Mouse (Mus musculus): ENCODE results near the gene Smarcc1. TPM values are rescaled to one million over a fixed set of nuclear protein-coding genes. Genes with fewer than 3 reads are reported as not detected.

The Smarcc1 gene
- polyA plus RNA-seq, 1 experiment from 2014 or later = 190 TPM

DNA sequence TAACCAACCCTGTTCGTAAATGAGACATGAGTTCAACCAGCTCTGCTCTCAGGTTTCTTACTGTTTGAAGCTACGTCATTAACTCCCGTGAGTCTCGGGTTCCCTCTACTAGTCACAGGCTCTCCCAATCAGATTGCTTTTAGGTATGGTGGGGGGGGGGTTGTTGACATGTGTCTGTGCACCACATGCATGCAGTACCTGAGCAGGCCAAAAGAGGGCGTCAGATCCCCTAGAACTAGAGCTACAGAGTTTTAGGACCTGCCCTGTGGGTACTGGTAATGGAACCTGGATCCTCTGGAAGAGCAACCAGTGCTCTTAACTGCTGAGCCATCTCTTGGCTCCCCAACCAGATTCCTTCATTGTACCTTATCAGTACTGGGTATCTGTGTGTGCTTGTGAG is 158.4 kb downstream of the Smarcc1 start:
- Histone ChIP-seq H3K9ac (replicated peaks; ENCODE audit: low read length) (no peak overlapping the region), H3K4me3 (ENCODE audit: low read depth, low read length) (no peak overlapping the region), H3K36me3 (replicated peaks; ENCODE audit: control insufficient read depth, insufficient read depth, low read depth, low read length) (no peaks in the 10 kb centered on the region), H3K27me3 (ENCODE audit: control insufficient read depth, insufficient read depth, low read length) (no peaks in the 10 kb centered on the region), H3K27ac (replicated peaks; ENCODE audit: low read depth, low read length) (no peak overlapping the region), H3K4me2 (ENCODE audit: low read depth, low read length) (no peak overlapping the region), H3K9me3 (replicated peaks; ENCODE audit: control insufficient read depth, low read length) (no peaks in the 10 kb centered on the region), H3K4me1 (ENCODE audit: control insufficient read depth, insufficient read depth, low read length) (no peaks in the 10 kb centered on the region)
- 48% methylated on average over 5 of the region's 5 CpGs for WGBS
- no peak for ATAC-seq (replicated peaks; ENCODE audit: insufficient number of reproducible peaks, low FRiP score, low TSS enrichment, low read depth)
- peak; percentile 23 for DNase-seq (ENCODE audit: low spot score)

DNA sequence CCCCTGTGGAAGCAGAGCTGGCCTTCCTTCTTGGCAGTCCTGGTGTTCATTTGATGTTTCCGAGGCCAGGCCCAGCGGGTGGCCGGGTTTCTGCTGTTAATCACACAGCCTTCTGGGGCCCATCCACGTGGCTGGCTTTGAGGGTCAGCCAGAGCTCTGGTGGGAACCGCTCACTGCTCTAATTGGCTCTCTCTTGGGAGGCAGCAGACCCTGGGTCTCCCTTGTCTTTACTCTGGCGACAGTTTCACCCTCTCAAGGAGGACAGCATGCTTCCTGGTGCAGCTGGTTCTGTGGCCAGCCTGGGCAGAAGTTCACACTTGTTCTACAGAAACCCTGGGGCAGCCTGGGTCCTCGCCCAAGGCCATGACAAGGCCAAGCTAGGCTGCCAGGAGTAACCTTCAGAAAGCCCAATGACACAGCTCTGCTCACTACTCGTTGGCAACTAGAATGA is 159.9 kb downstream of the Smarcc1 start:
- DNase-seq (ENCODE audit: low spot score) (no peak), ATAC-seq (replicated peaks; ENCODE audit: insufficient number of reproducible peaks, low FRiP score, low TSS enrichment, low read depth) (no peak)
- Histone ChIP-seq H3K4me3 (ENCODE audit: low read depth, low read length) (no peak overlapping the region), H3K4me1 (ENCODE audit: control insufficient read depth, insufficient read depth, low read length) (no peaks in the 10 kb centered on the region), H3K27me3 (ENCODE audit: control insufficient read depth, insufficient read depth, low read length) (no peaks in the 10 kb centered on the region), H3K36me3 (replicated peaks; ENCODE audit: control insufficient read depth, insufficient read depth, low read depth, low read length) (no peaks in the 10 kb centered on the region), H3K27ac (replicated peaks; ENCODE audit: low read depth, low read length) (no peak overlapping the region), H3K4me2 (ENCODE audit: low read depth, low read length) (no peak overlapping the region), H3K9ac (replicated peaks; ENCODE audit: low read length) (no peak overlapping the region), H3K9me3 (replicated peaks; ENCODE audit: control insufficient read depth, low read length) (no peaks in the 10 kb centered on the region)
- WGBS = 56% methylated on average over 8 of the region's 8 CpGs

DNA sequence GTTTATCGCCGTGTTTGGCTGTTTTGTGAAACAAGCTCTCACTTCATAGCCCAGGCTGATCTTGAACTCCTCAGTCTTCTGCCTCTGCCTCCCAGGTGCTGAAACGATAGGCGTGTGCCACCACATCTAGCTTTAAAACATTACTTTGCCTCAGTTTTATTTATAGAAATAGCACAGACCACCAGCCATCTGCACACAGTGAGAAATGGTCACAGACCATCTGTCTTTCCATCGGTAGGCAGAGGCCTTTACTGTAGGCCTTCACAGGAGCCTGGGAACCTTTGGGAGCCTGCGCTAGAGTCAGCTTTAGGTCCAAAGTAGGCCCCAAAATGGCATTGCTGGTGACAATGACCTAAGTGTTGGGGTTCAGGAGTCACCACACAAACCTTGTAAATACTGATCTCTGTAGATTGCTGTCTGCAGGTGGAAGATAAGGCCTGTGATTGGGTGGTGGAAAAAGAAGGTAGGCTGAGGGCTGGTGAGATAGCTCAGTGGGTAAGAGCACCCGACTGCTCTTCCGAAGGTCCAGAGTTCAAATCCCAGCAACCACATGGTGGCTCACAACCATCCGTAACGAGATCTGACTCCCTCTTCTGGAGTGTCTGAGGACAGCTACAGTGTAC is 166.7 kb downstream of the Smarcc1 start:
- ATAC-seq (replicated peaks; ENCODE audit: insufficient number of reproducible peaks, low FRiP score, low TSS enrichment, low read depth) (no peak), DNase-seq (ENCODE audit: low spot score) (no peak)
- no peaks in the 10 kb centered on the region for H3K36me3 ChIP-seq (replicated peaks; ENCODE audit: control insufficient read depth, insufficient read depth, low read depth, low read length)
- no peaks in the 10 kb centered on the region for H3K9me3 ChIP-seq (replicated peaks; ENCODE audit: control insufficient read depth, low read length)
- no peaks in the 10 kb centered on the region for H3K4me1 ChIP-seq (ENCODE audit: control insufficient read depth, insufficient read depth, low read length)
- H3K27ac ChIP-seq (replicated peaks; ENCODE audit: low read depth, low read length) = no peak overlapping the region
- H3K4me2 ChIP-seq (ENCODE audit: low read depth, low read length) = no peak overlapping the region
- H3K9ac ChIP-seq (replicated peaks; ENCODE audit: low read length) = no peak overlapping the region
- WGBS = 97% methylated on average over 8 of the region's 10 CpGs
- no peaks in the 10 kb centered on the region for H3K27me3 ChIP-seq (ENCODE audit: control insufficient read depth, insufficient read depth, low read length)
- no peak overlapping the region for H3K4me3 ChIP-seq (ENCODE audit: low read depth, low read length)

GRCm38 (mm10) chr9:110287321-110287924 is 169.9 kb downstream of the Smarcc1 start:
- Histone ChIP-seq H3K27ac (replicated peaks; ENCODE audit: low read depth, low read length) (no peak overlapping the region), H3K36me3 (replicated peaks; ENCODE audit: control insufficient read depth, insufficient read depth, low read depth, low read length) (no peaks in the 10 kb centered on the region), H3K9ac (replicated peaks; ENCODE audit: low read length) (no peak overlapping the region), H3K4me3 (ENCODE audit: low read depth, low read length) (no peak overlapping the region), H3K4me2 (ENCODE audit: low read depth, low read length) (no peak overlapping the region), H3K4me1 (ENCODE audit: control insufficient read depth, insufficient read depth, low read length) (no peaks in the 10 kb centered on the region), H3K9me3 (replicated peaks; ENCODE audit: control insufficient read depth, low read length) (no peaks in the 10 kb centered on the region), H3K27me3 (ENCODE audit: control insufficient read depth, insufficient read depth, low read length) (no peaks in the 10 kb centered on the region)
- WGBS = 63% methylated on average over 7 of the region's 7 CpGs
- no peak for DNase-seq (ENCODE audit: low spot score)
- ATAC-seq (replicated peaks; ENCODE audit: insufficient number of reproducible peaks, low FRiP score, low TSS enrichment, low read depth) = no peak

Small RNAs within 50 kb of the gene (microRNA-seq; reads per million reads assigned to microRNA genes)
- 190 reads per million, percentile 51 among the genes with 10 or more reads in this experiment for gene Mir6236 (ENCODE audit: borderline number of aligned reads)

Other genes with a start within 250 kb of the Smarcc1 start
- gene Cdc25a, start 242.1 kb upstream of the Smarcc1 start, polyA plus RNA-seq (2014; fragmentation: Nextera tagmentation; extraction: Ambion mirVana) = 38.6 and 44.1 TPM in 2 replicates
- 50.0 and 50.5 TPM in 2 replicates for gene Map4, start 186.2 kb upstream of the Smarcc1 start, polyA plus RNA-seq (2014; fragmentation: Nextera tagmentation; extraction: Ambion mirVana)
- 161 and 171 TPM in 2 replicates for gene Dhx30, start 122 bp downstream of the Smarcc1 start, polyA plus RNA-seq (2014; fragmentation: Nextera tagmentation; extraction: Ambion mirVana)
- 3.1 and 4.8 TPM in 2 replicates for gene Cspg5, start 126.1 kb downstream of the Smarcc1 start, polyA plus RNA-seq (2014; fragmentation: Nextera tagmentation; extraction: Ambion mirVana)
- gene Elp6, start 187.5 kb downstream of the Smarcc1 start, polyA plus RNA-seq (2014; fragmentation: Nextera tagmentation; extraction: Ambion mirVana) = 35.1 and 37.7 TPM in 2 replicates
- gene Scap, start 215.6 kb downstream of the Smarcc1 start, polyA plus RNA-seq (2014; fragmentation: Nextera tagmentation; extraction: Ambion mirVana) = 23.2 and 23.6 TPM in 2 replicates